Mouse (Mus musculus) cerebellum, adult 18-20 months (tissue): ENCODE results near the gene Rbm20.

Source experiments
- DNase-seq, 2 experiments: peaks; one replicate each; pipeline ENCODE4 v3.0.0; 2021

Gene Rbm20

GRCm38 (mm10) chr19:53760125-53761101, 83.3 kb downstream of the Rbm20 start:
- no peak for DNase-seq

GRCm38 (mm10) chr19:53762749-53763438, 85.8 kb downstream of the Rbm20 start:
- DNase-seq: no peak

DNA sequence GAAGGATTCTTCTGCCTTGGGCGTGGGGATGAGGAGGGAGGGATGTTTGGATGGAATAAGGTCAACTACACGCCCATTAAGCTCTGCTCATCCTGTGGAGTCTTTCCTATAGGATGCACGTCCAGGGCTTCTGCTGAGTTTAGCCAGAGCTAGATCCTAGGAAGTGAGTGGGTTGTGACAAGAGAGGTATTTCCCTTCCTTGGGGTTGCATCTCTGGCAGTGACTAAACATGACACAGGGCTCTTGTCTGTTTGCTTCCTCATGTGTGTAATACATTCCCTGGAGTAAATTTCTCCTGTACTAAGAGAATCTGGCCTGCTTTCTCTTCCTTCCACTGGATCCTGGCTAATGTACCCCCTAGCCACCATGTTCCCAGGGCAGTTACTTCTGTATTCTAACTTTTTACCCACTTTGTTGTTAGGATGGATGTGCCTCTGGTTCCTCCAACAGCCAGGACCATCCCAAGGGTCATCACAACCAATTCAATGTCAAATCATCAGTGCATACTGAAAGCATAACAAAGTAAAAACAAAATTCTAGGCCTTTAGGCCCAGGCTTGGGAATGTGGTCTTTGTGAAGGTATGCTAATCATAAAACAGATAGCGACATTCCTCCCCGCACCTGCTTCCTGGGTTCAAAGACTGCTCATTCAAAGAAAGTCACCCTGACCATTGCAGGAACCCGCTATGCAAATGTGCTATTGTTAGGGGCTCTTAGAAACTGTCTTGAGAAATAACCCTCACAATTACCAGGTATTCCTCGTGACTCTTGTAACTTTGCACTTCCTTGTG, 87.8 kb downstream of the Rbm20 start:
- no peak for DNase-seq

DNA sequence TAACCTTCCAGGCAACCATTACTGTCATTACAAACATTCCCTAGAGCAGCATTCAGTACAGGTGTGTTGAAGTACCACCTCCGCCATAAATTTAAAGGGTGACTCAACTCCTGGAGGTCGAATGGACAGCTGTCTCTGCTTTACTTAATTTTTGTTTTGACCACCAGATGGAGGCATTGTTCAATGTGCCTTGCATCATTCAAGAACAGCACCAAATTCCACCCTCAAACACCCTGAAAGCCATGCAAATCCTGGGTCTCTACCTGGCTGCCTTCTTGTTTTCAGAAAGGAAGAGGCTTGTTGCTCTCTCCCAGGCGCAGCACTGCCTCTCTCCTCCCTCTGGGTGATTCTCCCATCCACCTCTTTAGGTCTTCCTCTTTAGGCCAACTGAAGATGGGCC, 91.4 kb downstream of the Rbm20 start:
- DNase-seq: peak; percentile 13 to 21

DNA sequence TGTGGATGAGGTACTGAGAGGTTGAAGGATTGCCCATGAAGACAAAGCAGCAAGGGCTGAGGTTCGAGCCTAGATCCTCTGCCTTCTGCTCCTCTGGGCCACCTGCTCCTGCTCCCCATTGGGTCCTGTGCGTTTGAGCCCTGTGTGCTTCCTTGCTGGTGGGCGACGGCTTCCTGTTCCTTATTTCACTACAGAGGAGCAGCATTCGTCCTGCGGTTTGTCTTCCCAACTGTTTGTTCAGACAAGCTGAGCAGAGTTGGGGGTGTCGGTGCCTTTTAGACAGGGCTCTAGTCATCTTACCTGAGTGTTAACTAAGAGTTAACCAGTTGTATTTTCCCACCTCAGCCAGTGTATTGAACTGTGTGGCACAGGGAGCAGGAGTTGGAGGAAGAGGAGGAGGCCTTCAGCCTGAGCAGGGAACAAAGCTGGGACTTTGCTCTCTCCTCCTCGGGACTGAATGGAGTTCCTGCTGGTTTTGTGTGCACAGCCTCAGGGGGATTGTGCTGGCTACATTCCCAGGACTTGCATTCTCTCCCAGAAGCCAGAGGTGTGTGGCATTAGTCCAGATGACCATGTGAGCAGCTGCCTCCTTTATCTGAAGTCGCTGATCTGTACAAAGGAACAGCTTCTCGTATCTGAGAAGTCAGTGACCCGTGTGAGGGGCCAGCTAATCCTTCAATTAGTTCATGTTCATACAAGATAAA, 97.0 kb downstream of the Rbm20 start:
- no peak for DNase-seq

- no peak for DNase-seq
These were observed 97.7 kb downstream of the Rbm20 start for GRCm38 (mm10) chr19:53774641-53775350.

DNA sequence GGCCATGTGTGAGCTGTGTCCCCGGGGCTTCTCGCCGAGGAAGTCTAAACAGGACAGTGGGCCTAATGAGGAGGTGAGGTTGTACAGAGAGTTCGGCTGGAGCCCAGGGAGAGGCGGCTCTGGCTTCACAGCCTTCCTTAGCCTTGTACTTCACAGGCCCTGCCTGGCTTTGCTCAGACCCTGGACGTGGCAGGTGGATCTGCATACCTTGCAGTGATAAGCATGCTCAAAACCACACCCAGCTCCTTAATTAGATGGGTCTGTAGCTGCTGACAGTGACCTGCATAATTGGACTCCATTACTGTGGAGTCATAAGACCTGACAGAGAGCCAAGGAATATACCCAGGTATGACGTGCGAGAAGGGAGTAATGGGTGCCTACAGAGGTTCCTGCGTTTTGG, 102.3 kb downstream of the Rbm20 start:
- no peak for DNase-seq

- no peak for DNase-seq
These were observed 102.7 kb downstream of the Rbm20 start for GRCm38 (mm10) chr19:53779818-53780217.

- no peak for DNase-seq
These were observed 103.9 kb downstream of the Rbm20 start for GRCm38 (mm10) chr19:53780752-53781602.

- DNase-seq: no peak
These were observed 104.7 kb downstream of the Rbm20 start for GRCm38 (mm10) chr19:53781826-53782225.

DNA sequence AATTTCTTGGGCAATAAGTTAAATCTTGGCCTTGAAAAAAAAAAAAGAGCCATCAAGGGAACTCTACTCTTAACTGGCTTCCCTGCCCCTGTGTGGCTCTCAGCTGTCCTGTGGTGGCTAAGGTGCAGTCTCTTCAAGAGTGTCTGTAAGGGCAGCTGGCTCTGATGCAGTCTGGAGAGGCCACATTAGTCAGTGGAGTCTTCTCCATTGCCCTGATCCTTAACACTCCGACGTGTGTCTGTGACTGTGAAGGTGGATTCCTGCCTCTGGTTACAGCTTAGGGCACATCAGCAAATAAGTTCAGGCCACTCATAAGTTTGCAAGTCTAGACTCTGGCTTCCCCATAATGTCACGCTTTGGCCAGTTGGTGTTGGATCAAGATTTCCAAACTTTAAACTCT, 108.2 kb downstream of the Rbm20 start:
- DNase-seq: no peak

DNA sequence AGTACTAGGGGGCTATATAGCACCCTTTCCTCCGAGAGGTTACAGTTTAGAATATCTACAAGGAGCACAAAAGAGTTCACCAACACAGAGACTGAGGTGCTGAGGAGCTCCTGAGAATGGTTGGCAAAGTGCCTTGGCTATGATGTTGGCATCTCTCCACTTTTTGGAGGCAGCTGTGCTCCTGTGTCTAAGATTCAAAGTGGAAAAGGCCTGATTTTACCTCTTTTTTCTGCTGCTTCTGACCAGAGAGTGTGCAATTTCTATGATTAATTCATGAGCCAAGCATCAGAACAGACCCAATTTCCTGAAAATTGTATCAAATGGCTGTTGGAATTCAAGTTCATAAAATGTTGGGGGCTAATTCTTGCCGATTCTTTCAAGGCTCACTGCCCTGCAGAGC, 109.1 kb downstream of the Rbm20 start:
- DNase-seq: no peak

DNA sequence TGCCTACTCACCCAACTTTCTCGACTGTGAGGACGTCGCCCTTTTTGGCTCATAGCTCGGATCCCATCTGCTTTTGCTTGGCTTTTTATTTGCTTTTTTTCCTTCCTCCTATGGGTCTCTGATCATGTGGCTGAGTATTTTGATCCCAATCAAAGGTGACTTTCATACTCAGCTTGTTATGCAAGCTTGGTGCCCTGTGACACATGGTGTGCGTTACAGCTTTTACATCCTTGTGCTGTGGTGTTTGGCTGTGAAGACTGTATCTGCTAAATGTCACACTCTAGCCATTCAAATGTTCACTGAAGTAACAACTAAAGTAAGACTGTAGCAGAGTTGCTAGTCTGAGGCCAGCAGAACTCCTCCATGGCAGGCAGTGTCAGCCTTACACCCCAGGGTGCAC, 109.7 kb downstream of the Rbm20 start:
- DNase-seq: no peak

DNA sequence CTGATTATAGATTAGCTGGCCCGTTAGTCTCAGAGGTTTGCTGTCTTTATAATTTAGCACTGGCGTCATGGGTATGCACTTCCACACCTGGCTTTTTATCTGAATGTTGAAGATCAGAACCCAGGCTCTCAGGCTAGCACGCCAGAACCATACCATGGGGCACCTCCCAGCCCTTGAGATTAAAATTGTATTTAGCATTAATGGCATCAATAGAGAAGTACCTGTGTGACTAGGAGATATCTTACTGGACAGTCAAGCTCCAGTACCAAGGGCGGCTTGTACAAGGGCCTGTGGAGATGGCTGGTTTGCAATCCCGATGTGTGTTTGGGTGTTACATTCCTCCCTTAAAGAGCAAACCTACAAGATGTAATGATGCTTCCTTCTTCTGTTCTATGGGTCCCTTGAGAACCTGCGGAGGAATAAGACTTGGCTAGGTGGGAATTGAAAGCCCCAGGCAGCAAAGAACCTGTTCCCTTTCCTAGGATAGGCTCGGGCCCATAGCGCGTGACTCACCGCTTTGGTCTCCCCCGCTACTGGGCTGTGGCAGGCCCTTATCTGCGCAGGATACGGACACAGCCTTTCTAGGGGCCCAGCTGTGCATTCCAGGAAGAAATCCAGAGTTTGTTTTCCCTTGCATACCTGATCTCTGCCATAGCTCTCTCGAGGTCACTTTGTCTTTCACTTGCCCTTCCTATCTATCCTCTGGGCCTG, 111.7 kb downstream of the Rbm20 start:
- DNase-seq: no peak

- DNase-seq: no peak
These were observed 112.5 kb downstream of the Rbm20 start for GRCm38 (mm10) chr19:53789571-53789970.

DNA sequence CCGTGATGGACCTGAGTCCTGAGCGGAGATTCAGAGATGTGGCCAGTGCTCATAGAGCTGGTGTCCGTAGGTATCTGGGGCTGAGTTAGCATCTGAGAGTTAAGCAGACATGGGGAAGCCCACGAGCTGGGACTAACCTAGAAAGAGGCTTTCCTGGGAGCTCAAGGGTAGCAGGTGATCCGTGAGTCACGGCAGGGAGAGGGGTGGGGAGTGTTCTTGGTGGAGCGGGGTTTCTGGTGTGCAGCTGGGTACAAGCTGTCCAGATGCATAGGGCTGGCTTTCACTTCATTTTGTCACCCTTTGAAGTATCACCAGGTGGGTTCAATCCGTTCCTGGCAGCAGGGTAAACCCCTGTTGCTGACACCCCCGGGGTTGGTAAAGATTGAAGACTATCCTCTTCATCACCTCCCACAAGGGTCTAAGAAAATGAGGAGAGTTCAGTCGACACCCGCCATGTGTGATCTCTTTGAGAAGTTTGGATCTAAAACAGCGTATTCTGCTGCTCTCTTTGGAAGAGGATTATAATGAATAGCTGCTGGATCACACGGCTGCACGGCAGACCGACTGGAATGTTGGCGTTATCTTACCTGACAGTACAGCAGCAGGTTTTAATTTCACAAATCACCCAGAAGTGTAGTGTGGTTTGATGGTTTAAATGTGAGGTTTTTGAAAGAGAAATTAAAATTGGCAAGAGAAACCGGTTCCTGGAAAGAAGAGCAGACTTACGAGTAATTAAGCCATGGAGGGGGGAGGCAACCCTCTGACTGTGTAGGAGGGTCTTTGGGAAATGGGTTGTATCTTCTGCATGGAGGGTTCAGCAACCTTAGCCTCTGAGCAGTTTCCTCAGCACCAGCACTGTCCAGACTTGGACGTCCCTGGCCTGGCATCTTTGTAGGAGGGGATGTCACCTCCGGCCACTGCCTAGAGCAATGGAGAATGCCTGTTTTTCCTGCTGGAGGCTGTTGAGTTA, 114.9 kb downstream of the Rbm20 start:
- no peak for DNase-seq

GRCm38 (mm10) chr19:53792976-53793897, 116.1 kb downstream of the Rbm20 start:
- no peak for DNase-seq
